Mouse (Mus musculus) neutrophil, adult 59 days (primary cell): ENCODE measurements around the gene Gm17545. TPM values are rescaled to one million over a fixed set of nuclear protein-coding genes. Genes with fewer than 3 reads are reported as not detected.

Experiments
- total RNA-seq, 2 experiments: library from RNA; stranded (reverse); gene quantifications; 1 replicate in 1 of 2; 2 replicates in 1 of 2; pipeline ENCODE4 v1.2.4; 2023

The Gm17545 gene
- not detected for total RNA-seq

DNA sequence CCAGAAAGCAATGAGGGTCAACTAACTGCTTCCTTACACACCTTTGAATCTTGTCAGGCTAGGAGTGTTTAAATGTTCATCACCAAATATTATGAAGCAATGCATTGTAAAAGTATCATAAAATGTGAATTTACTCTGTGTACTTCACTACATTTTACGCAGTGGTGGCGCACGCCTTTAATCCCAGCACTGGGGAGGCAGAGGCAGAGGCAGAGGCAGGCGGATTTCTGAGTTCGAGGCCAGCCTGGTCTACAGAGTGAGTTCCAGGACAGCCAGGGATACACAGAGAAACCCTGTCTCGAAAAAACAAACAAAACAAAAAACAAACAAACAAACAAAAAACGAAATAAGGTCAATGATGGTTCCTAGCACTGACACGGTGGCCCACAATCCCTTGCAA, at the start of gene Gm17545:
Gm17545 (plus strand) TSS at position 301 of the 400 bp plus-strand sequence.

DNA sequence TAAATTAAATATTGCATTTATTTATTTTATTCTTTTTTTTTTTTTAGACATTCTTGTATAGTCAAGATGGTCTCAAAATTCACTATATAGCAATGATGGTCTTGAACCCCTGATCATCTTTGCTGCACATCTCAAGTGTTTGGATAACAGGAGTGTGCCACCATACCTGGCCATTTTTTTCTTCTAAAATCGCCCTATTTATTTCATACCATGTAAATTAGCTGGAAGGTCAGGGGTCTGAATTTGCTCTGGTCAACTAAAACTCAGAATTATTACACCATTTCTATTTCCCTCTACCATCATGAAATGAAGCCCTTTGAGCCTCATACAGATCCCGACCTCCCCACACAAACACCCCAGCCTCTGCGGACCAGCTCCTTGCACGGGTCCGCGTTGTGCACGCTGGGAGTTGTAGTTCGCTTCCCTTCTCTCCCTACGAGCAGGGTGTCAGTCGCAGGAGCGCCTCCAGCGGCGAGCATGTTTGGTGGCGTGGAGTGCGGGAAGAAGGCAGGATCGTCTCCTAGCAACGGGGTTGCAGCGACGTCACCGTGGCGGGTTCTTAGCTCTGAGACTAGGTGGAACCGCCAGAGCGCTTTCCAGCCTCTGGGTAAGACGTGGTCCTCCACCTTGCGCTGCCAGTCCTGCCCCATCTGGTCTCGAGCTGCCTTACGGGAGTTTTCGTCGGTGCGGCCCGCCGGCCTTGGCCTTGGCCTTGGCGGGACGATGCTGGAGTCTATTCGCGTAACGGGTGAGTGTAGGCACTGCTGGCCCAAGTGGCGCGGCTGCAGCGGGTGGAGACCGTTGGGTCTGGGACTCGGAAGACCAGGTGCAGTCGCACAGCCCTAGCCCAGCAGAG, 42.9 kb upstream of the Gm17545 start, which contains the start of gene 9530077C05Rik:
9530077C05Rik (plus strand) TSS at position 512 of the 856 bp plus-strand sequence.

DNA sequence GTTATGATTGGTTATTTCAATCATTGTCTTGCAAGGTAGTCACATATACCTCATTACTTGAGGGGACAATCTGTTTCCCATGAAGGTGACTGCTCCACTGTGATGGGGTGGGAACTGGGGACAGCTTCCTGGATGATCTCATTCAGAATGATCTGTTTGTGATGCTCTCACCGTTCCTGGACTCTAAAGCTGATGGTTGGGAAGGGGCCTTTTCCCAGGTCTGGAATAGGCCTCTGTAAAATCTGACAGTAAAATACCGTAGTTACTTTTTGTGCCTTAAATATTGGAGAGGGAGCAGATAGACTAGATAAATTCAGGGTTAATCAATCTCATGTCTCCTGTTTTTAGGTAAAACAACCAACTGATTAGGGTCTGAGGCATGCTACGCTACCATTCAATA, 15.6 kb downstream of the Gm17545 start, which contains the start of gene Rp9:
Rp9 (minus strand) TSS at position 101 of the 400 bp plus-strand sequence.

DNA sequence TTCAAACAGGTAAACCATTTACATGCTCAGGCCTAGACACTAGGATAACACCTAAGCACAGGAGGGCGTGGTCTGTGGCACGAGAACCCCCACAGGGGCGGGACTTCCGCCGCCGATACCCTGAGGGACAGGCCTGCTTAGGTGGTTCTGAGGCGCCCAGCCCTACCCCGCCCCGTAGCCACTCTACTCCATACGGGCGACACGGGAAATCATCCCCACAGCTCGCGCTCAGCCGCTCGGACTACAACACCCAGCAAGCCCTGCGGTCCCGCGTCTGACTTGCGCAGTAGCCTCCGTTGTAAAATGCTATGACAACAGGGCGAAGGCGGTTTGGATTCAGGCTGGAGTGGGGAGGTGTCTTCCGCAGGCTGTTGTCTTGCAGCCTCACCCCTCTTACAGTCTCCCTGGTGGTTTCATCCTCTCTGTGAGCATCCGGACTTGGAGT, 21.4 kb downstream of the Gm17545 start, which contains the start of gene Bbs9:
Bbs9 (plus strand) TSS at position 292 of the 445 bp plus-strand sequence.

Other genes with a start within 250 kb of the Gm17545 start
- gene Zfp809, start 228.6 kb upstream of the Gm17545 start, total RNA-seq = 10 to 100 TPM; 15.5 TPM
- gene Zfp599, start 194.4 kb upstream of the Gm17545 start, total RNA-seq = under 1 TPM; 0.31 to 0.40 TPM
- 1 to 10 TPM; 6.8 to 8.8 TPM for gene Zfp810, start 146.6 kb upstream of the Gm17545 start, total RNA-seq
- gene Anln, start 65.1 kb upstream of the Gm17545 start, total RNA-seq = 10 to 100 TPM; 39.0 to 49.7 TPM
- gene 9530077C05Rik, start 42.8 kb upstream of the Gm17545 start, total RNA-seq = 1 to 10 TPM; 5.8 to 7.8 TPM
- gene Rp9, start 15.5 kb downstream of the Gm17545 start, total RNA-seq = 10 to 100 TPM; 53.1 to 53.2 TPM
- 10 to 100 TPM; 12.3 to 13.9 TPM for gene Bbs9, start 21.4 kb downstream of the Gm17545 start, total RNA-seq